Comparison of ENCODE assay signal across 7 mouse cellular contexts in the genomic region with DNA sequence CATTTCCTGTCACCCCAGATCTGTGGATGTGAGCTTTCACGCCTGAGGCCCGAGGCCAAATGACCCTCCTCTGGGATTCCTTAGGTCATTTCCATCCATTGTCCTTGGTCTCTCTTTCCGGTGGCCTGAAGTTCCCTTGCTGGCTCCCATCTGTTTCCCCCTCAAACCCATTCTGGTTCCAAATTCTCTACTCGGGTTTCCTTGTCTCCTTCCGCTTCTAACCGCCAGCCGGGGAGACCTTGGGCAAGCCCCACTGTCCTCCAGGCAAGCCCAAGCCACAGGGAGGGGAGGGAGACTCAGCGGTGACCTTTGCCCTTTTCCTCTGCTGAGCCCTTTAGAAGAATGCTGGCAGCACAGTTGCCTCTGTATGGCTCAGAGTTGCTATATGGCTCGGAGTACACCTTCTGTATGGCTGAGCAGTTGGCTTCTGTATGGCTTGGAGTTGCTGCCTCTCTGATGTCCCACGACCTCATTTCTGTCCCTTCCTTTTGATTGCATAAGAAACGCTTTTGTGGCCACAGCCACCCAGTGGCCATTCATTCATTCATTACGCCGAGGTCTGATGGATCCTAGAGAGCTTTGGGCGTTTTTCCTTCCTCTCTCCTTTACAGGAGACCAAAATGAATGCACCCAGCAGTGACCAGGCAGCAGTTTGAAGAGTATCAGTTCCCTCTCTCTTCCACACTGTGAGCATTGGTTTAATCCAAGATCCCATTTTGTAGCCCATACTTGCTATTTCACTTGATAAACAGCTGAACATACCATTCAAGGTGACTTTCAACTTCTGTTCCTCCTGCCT. TPM values are rescaled to one million over a fixed set of nuclear protein-coding genes. Genes with fewer than 3 reads are reported as not detected.
DNase-seq lines count a peak whose midpoint lies in the region; ATAC-seq lines count a peak whose summit lies in the region.

No protein-coding gene starts in this region.

- peaks cover 43% of the 10 kb centered on the region for H3K4me1 ChIP-seq in embryonic facial prominence, embryonic 10.5 days
- H3K4me1 ChIP-seq in kidney, embryonic 14.5 days (ENCODE audit: control insufficient read depth, insufficient read depth, low read length) = peaks cover 10% of the 10 kb centered on the region; the same call in 1 of the 2 replicates
- no peaks in the 10 kb centered on the region for H3K4me1 ChIP-seq in midbrain, embryonic 16.5 days (ENCODE audit: control insufficient read depth, insufficient read depth, low read length)

- no peak overlapping the region for H3K4me3 ChIP-seq in embryonic facial prominence, embryonic 10.5 days
- no peak overlapping the region for H3K4me3 ChIP-seq in kidney, embryonic 14.5 days (ENCODE audit: low read length)
- H3K4me3 ChIP-seq in midbrain, embryonic 16.5 days (ENCODE audit: low read depth, low read length) = no peak overlapping the region

- ATAC-seq in kidney, embryonic 14.5 days (ENCODE audit: low FRiP score, low TSS enrichment) = peak; percentile 32; the same call in 1 of the 2 replicates
- ATAC-seq in midbrain, embryonic 16.5 days = no peak

- H3K36me3 ChIP-seq in embryonic facial prominence, embryonic 10.5 days (replicated peaks) = no peaks in the 10 kb centered on the region
- H3K36me3 ChIP-seq in kidney, embryonic 14.5 days (ENCODE audit: control insufficient read depth, insufficient read depth, low read length) = no peaks in the 10 kb centered on the region
- no peaks in the 10 kb centered on the region for H3K36me3 ChIP-seq in midbrain, embryonic 16.5 days (ENCODE audit: control insufficient read depth, insufficient read depth, low read length)

- DNase-seq in adrenal gland, adult 2 months = peak; percentile 87
- peak; percentile 69 for DNase-seq in embryonic facial prominence, embryonic 10.5 days (ENCODE audit: low spot score)
- peak; percentile 67 to 83 for DNase-seq in lung, postnatal 4 days
- DNase-seq in cerebellum, postnatal 36 days = no peak
- DNase-seq in urinary bladder, postnatal 36 days (ENCODE audit: low spot score in 2 of 2) = no peak

- no peaks in the 10 kb centered on the region for H3K27me3 ChIP-seq in embryonic facial prominence, embryonic 10.5 days (replicated peaks; ENCODE audit: low read depth, poor library complexity, severe bottlenecking)
- no peaks in the 10 kb centered on the region for H3K27me3 ChIP-seq in kidney, embryonic 14.5 days (ENCODE audit: control insufficient read depth, insufficient read depth, low read length)
- H3K27me3 ChIP-seq in midbrain, embryonic 16.5 days (ENCODE audit: control insufficient read depth, insufficient read depth, low read depth, low read length) = no peaks in the 10 kb centered on the region

- peak overlapping the region; percentile 54 for H3K27ac ChIP-seq in embryonic facial prominence, embryonic 10.5 days (replicated peaks)
- H3K27ac ChIP-seq in kidney, embryonic 14.5 days (ENCODE audit: low read depth, low read length) = no peak overlapping the region
- no peak overlapping the region for H3K27ac ChIP-seq in midbrain, embryonic 16.5 days (ENCODE audit: low read length)

- no peaks in the 10 kb centered on the region for H3K9me3 ChIP-seq in embryonic facial prominence, embryonic 10.5 days
- no peaks in the 10 kb centered on the region for H3K9me3 ChIP-seq in kidney, embryonic 14.5 days (ENCODE audit: control insufficient read depth, low read length)
- H3K9me3 ChIP-seq in midbrain, embryonic 16.5 days (replicated peaks; ENCODE audit: control insufficient read depth, low read length, poor library complexity, severe bottlenecking) = no peaks in the 10 kb centered on the region

- 35% methylated on average over 14 of the region's 14 CpGs for WGBS in embryonic facial prominence, embryonic 10.5 days
- WGBS in kidney, embryonic 14.5 days = 39% methylated on average over 14 of the region's 14 CpGs
- 33% methylated on average over 14 of the region's 14 CpGs for WGBS in midbrain, embryonic 16.5 days

- H3K9ac ChIP-seq in kidney, embryonic 14.5 days (ENCODE audit: low read depth, low read length) = no peak overlapping the region
- no peak overlapping the region for H3K9ac ChIP-seq in midbrain, embryonic 16.5 days (ENCODE audit: low read depth, low read length)

- H3K4me2 ChIP-seq in kidney, embryonic 14.5 days (replicated peaks; ENCODE audit: low read depth, low read length) = no peak overlapping the region
- no peak overlapping the region for H3K4me2 ChIP-seq in midbrain, embryonic 16.5 days (ENCODE audit: low read length)

RNA-seq across cellular contexts. Expression of a gene that starts 11.5 kb away (rescaled TPM):
- 10 to 100 TPM; 42.1 to 49.3 TPM for total RNA-seq in adrenal gland, adult 2 months (2021)
- polyA plus RNA-seq in adrenal gland, adult 2 months (2012; rRNA removed) = 23.0 and 28.1 TPM in 2 replicates
- 15.8 and 17.4 TPM in 2 replicates for polyA plus RNA-seq in embryonic facial prominence, embryonic 10.5 days (2016; fragmentation: Nextera tagmentation; extraction: Ambion mirVana)
- polyA plus RNA-seq in kidney, embryonic 14.5 days (2014; fragmentation: Nextera tagmentation; extraction: Ambion mirVana) = 10.7 and 19.9 TPM in 2 replicates
- polyA plus RNA-seq in midbrain, embryonic 16.5 days (2015; fragmentation: Nextera tagmentation; extraction: Ambion mirVana) = 2.1 and 2.4 TPM in 2 replicates

Comparison
In these comparisons a context has a peak if more than half of its experiments do, and no peak if none do; other contexts are left out.
1. DNase-seq: peak in adrenal gland, adult 2 months (single experiment), embryonic facial prominence, embryonic 10.5 days (single experiment) and lung, postnatal 4 days (2 of 2); none in cerebellum, postnatal 36 days (0 of 2) and urinary bladder, postnatal 36 days (0 of 2).